Mouse (Mus musculus): ENCODE data around the gene Prkd2.

Prkd2 gene

GRCm38 (mm10) chr7:16826571-16826970 lies 16.1 kb upstream of the Prkd2 start:
- no peak for DNase-seq (ENCODE audit: low spot score)

- no peak for DNase-seq (ENCODE audit: low spot score)
Measured at GRCm38 (mm10) chr7:16827274-16827673, 15.4 kb upstream of the Prkd2 start.

GRCm38 (mm10) chr7:16830449-16830848 lies 12.3 kb upstream of the Prkd2 start:
- DNase-seq (ENCODE audit: low spot score) = no peak

- DNase-seq (ENCODE audit: low spot score) = no peak
Measured at GRCm38 (mm10) chr7:16837916-16838803, 4.5 kb upstream of the Prkd2 start.

GRCm38 (mm10) chr7:16838804-16839426 lies 3.8 kb upstream of the Prkd2 start:
- DNase-seq (ENCODE audit: low spot score) = no peak

GRCm38 (mm10) chr7:16839427-16840108 lies 3.1 kb upstream of the Prkd2 start:
- no peak for DNase-seq (ENCODE audit: low spot score)

- no peak for DNase-seq (ENCODE audit: low spot score)
Measured at GRCm38 (mm10) chr7:16840109-16840491, 2.6 kb upstream of the Prkd2 start.

GRCm38 (mm10) chr7:16841078-16841477 lies 1.6 kb upstream of the Prkd2 start:
- no peak for DNase-seq (ENCODE audit: low spot score)

- no peak for DNase-seq (ENCODE audit: low spot score)
Measured at GRCm38 (mm10) chr7:16841561-16842560, 841 bp upstream of the Prkd2 start.

- DNase-seq (ENCODE audit: low spot score) = no peak
Measured at GRCm38 (mm10) chr7:16843441-16844171, 904 bp downstream of the Prkd2 start.

- DNase-seq (ENCODE audit: low spot score) = no peak
Measured at GRCm38 (mm10) chr7:16844696-16845071, 2.0 kb downstream of the Prkd2 start.

GRCm38 (mm10) chr7:16845072-16845819 lies 2.5 kb downstream of the Prkd2 start:
- peak; percentile 21 for DNase-seq (ENCODE audit: low spot score)

- DNase-seq (ENCODE audit: low spot score) = no peak
Measured at GRCm38 (mm10) chr7:16845820-16846167, 3.1 kb downstream of the Prkd2 start.

- no peak for DNase-seq (ENCODE audit: low spot score)
Measured at GRCm38 (mm10) chr7:16846775-16847174, 4.1 kb downstream of the Prkd2 start.

- no peak for DNase-seq (ENCODE audit: low spot score)
Measured at GRCm38 (mm10) chr7:16847507-16847906, 4.8 kb downstream of the Prkd2 start.

- peak; percentile 59 for DNase-seq (ENCODE audit: low spot score)
Measured at GRCm38 (mm10) chr7:16848579-16848978, 5.9 kb downstream of the Prkd2 start.

- no peak for DNase-seq (ENCODE audit: low spot score)
Measured at GRCm38 (mm10) chr7:16851636-16852035, 8.9 kb downstream of the Prkd2 start.

GRCm38 (mm10) chr7:16853302-16853831 lies 10.7 kb downstream of the Prkd2 start:
- DNase-seq (ENCODE audit: low spot score) = no peak

- no peak for DNase-seq (ENCODE audit: low spot score)
Measured at GRCm38 (mm10) chr7:16858336-16858735, 15.6 kb downstream of the Prkd2 start.

Data from testis, postnatal 14 days (tissue).